Mouse (Mus musculus): ENCODE measurements at regions not wholly inside any gene's neighbourhood (a gene's known extent, or its start where the extent isn't known, plus 50 kb on each side); places are given as distances from the start of the nearest gene placed in this dataset.
"Not testable (repeated sequence)": the region's sequence is repeated elsewhere in the genome, so short reads cannot be mapped to it uniquely, and the experiment has no call there.

- DNase-seq, result no peak
These were observed 147.7 kb downstream of the Tmem121 start for GRCm38 (mm10) chr12:113333399-113333798.

DNA sequence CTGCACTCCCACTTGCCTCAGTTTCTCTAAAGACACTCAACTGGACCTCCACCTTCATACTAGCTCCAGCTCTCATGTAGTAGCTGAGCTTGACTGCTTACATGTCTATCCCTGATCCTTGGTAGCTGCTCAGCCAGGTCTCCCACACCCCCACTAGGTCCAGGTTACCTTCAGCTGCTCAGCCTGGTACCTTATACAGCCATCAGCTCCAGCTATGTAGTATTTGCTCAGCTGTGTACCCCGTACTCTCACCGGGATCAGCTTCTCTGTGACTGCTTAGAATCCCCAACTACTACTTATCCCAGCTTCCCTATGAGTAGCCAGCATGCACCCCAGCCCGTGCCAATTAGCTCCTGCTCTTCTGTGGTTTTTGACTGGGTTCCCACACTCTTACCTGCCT is 148.1 kb downstream of the Tmem121 start:
- not testable (repeated sequence) for DNase-seq

DNA sequence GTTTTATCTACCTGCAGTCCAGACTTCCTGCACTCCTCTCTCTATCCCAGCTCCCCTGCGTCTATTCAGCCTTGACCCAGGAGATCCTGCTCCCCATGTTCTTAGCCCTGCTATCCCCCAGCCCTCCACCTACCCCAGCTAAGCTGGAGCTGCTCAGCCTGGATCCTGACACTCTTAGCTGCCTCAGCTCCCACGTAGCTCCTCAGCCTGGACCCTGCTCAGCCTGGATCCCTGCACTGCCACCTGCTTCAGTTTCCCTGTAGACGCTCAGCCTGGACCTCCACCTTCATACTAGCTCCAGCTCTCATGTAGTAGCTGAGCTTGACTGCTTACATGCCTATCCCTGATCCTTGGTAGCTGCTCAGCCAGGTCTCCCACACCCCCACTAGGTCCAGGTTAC is 151.5 kb downstream of the Tmem121 start:
- no peak for DNase-seq

DNA sequence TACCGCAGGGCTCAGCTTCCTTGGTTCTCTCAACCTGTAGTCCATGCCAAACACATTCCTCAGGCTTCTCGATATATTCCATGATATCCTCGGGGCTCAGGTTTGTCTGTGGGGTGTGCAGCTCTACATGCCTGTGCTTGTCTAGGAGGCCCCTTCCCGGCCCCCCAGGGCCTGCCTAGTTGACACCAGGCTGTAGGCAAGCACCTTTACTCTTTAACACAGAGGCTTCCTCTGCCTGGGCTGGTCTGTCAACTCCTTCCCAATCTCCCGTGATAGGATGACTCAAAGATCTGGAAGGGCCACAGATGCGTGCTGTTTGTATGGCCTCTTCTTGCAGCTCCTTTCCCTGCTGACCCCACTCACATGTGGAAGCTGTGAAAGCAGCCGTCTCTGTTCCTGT is 150.4 kb upstream of the Adam6b start:
- no peak for DNase-seq

- no peak for DNase-seq
These were observed 148.3 kb upstream of the Adam6b start for GRCm38 (mm10) chr12:113341046-113341445.

GRCm38 (mm10) chr12:113355132-113355531 is 134.2 kb upstream of the Adam6b start:
- no peak for DNase-seq

GRCm38 (mm10) chr12:113358077-113358476 is 131.2 kb upstream of the Adam6b start:
- no peak for DNase-seq

- no peak for DNase-seq
These were observed 129.3 kb upstream of the Adam6b start for GRCm38 (mm10) chr12:113360032-113360431.

GRCm38 (mm10) chr12:113362409-113363038 is 126.8 kb upstream of the Adam6b start:
- DNase-seq, result no peak

- no peak for DNase-seq
These were observed 125.3 kb upstream of the Adam6b start for GRCm38 (mm10) chr12:113364023-113364422.

- DNase-seq, result no peak
These were observed 124.9 kb upstream of the Adam6b start for GRCm38 (mm10) chr12:113364437-113364836.

- no peak for DNase-seq
These were observed 123.5 kb upstream of the Adam6b start for GRCm38 (mm10) chr12:113365783-113366182.

- DNase-seq, result no peak
These were observed 122.9 kb upstream of the Adam6b start for GRCm38 (mm10) chr12:113366394-113366793.

GRCm38 (mm10) chr12:113401578-113402113 is 87.7 kb upstream of the Adam6b start:
- DNase-seq, result peak; percentile 13

GRCm38 (mm10) chr12:113402823-113403222 is 86.5 kb upstream of the Adam6b start:
- no peak for DNase-seq

- DNase-seq, result no peak
These were observed 78.2 kb upstream of the Adam6b start for GRCm38 (mm10) chr12:113411113-113411512.

DNA sequence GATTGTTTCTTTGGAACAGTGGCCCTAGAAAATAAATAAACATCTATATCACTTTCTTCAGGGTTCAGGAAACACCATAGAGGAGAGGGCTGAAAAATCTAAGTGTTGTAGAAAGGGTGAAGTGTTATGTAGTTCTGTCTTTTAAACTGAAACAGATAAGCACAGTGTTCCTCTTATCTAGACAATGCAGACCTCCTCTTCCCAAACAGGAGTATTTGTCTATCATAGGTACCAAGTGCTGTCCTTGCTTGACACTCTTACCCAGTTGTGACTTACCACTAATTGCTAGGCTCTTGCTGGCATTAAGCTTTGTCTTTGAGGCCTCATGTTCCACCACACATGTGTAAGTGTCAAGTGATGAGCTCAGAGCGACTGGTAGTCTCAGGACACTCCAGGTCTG is 75.3 kb upstream of the Adam6b start:
- no peak for DNase-seq

DNA sequence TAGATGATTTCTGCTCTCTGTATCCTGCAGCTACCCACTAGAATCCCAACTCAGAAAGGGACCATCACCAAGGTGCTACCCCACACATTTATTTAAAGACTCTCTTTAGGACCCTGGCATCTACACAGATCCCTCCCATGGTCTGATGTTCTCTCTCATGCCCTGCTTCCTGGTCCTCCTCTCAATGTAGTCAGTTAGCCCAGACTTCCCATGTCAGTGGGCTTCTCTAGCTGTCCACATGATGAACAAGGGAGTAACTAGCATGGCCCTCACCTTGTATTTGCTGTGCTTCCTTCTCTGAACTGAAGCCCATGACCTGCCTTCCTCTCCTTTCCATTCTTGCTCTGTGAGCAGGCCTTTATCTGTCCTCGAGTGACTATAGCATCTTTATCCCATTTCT is 71.8 kb upstream of the Adam6b start:
- no peak for DNase-seq

- DNase-seq, result no peak
These were observed 70.4 kb upstream of the Adam6b start for GRCm38 (mm10) chr12:113418731-113419402.

GRCm38 (mm10) chr12:113420721-113421305 is 68.5 kb upstream of the Adam6b start:
- DNase-seq, result no peak

- DNase-seq, result no peak
These were observed 67.4 kb upstream of the Adam6b start for GRCm38 (mm10) chr12:113421716-113422595.

GRCm38 (mm10) chr12:113422736-113423254 is 66.5 kb upstream of the Adam6b start:
- DNase-seq, result no peak

Data from right cerebral cortex, postnatal 25 days (tissue).